Mouse (Mus musculus): ENCODE results near the gene Ung.

DNA sequence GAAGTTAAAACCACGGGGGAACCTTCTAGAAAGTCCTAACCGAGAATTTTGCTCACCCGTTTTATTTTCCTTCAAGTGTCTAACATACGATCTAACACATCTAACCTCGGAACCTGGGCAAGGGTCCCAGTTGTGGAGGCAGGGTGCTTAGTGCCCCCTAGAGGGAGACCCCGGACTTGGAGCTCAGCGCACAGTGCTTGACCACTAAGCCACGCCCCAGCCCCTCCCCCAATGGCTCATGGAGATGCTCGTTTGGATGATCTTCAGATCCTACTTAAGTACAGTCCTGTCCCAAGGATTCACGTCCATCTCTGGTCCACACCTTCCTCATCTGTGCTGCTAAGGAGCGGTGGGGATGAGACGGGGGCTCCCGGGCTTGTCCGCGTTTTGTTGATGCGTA lies 44.5 kb downstream of the Ung start:
- TF ChIP-seq CTCF (IDR thresholded peaks at IDR 0.05; ENCODE audit: low read depth) (peak; percentile 45), EP300 (IDR thresholded peaks at IDR 0.05; ENCODE audit: low read depth) (no peak)

Measured in liver, postnatal 0 days (tissue).